Mouse (Mus musculus) liver, adult 2 months (tissue): ENCODE data around the gene Lrrc75a. TPM values are rescaled to one million over a fixed set of nuclear protein-coding genes. Genes with fewer than 3 reads are reported as not detected.

Experiments
- DNase-seq: peaks from one replicate; pipeline ENCODE4 v3.0.0-alpha.2; 2011; ENCODE audit warnings: low read depth, low spot score; ENCODE audit errors: extremely low read depth
- H3K27ac ChIP-seq: fragments of 200-500 bp; replicated peaks from 2 replicates; pipeline ENCODE4 v1.5.1; 2012; ENCODE audit warnings: low read depth, mild to moderate bottlenecking, control low read depth, inconsistent platforms, low read length; ENCODE audit not compliant: insufficient read depth
- H3K27me3 ChIP-seq: fragments of 200-500 bp; 2 replicates; pipeline ENCODE4 v1.6.1; 2012; ENCODE audit warnings: mild to moderate bottlenecking, moderate library complexity, low read length, inconsistent platforms; ENCODE audit not compliant: control insufficient read depth, insufficient read depth
- H3K36me3 ChIP-seq: fragments of 200-500 bp; 2 replicates; pipeline ENCODE4 v1.6.1; 2012; ENCODE audit warnings: low read length, inconsistent platforms; ENCODE audit not compliant: control insufficient read depth, insufficient read depth
- H3K4me1 ChIP-seq: fragments of 200-500 bp; 2 replicates; pipeline ENCODE4 v1.6.1; 2011; ENCODE audit warnings: low read length; ENCODE audit not compliant: control insufficient read depth, insufficient read depth
- H3K4me3 ChIP-seq: fragments of 200-500 bp; 2 replicates; pipeline ENCODE4 v1.5.1; 2011; ENCODE audit warnings: low read depth, mild to moderate bottlenecking, control low read depth, low read length, moderate library complexity; ENCODE audit not compliant: insufficient read depth
- H3K79me2 ChIP-seq: fragments of 200-500 bp; 2 replicates; pipeline ENCODE4 v1.6.1; 2012; ENCODE audit warnings: inconsistent platforms, mild to moderate bottlenecking, low read length, moderate library complexity; ENCODE audit not compliant: control insufficient read depth, insufficient read depth
- H3K9ac ChIP-seq: fragments of 200-500 bp; 2 replicates; pipeline ENCODE4 v1.6.1; 2012; ENCODE audit warnings: low read depth, mild to moderate bottlenecking, control low read depth, inconsistent platforms, low read length
- CTCF ChIP-seq: fragments of 200-500 bp; IDR thresholded peaks from 2 replicates; pipeline ENCODE4 v1.5.1; 2011; ENCODE audit warnings: low read depth, low read length, control low read depth
- POLR2A ChIP-seq: fragments of 200-500 bp; IDR thresholded peaks from 2 replicates; pipeline ENCODE4 v1.6.1; 2011; ENCODE audit warnings: low read length, control low read depth; ENCODE audit not compliant: insufficient read depth; ENCODE audit errors: extremely low read depth
- WGBS: fragments of 180-500 bp; shearing (Covaris S2); methylation state at CpG from one replicate; pipeline ENCODE4 v1.1.7; 2018; 5-methylcytosine and 5-hydroxymethylcytosine counted together
- polyA plus RNA-seq: library from polyadenylated mRNA; depleted of rRNA; stranded (reverse); fragments of >200 nt; gene quantifications from 2 replicates; pipeline ENCODE4 v1.2.3, GENCODE M21; 2012
- total RNA-seq: library from RNA; depleted of rRNA; stranded (reverse); fragments of >200 nt; gene quantifications from 2 replicates; pipeline ENCODE4 v1.2.3, GENCODE M21; 2014

Gene Lrrc75a
- total and polyA plus RNA-seq, 2 experiments: 0.55 to 1.1 TPM

DNA sequence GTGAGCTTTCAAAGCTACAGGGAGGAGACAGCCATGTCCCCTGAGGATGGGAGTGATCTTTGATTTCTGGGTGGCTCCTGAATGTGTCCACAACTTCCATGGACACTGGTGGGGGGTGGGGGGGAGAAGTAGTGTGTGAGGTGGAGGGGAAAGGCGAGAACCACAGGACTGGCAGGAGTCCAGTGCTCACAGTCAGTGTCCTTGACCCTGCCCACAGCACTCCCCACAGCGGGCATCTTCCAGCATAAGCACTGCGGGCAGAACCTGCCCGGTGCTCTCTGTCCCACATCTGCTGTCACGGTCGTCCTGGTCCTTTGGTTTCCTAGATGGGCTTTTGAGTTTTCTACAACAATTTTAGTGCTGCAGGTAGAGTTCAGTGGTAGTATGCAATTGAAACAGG, 10.5 kb downstream of the Lrrc75a start:
- 28% methylated on average over 6 of the region's 6 CpGs for WGBS
- Histone ChIP-seq H3K79me2 (no peaks in the 10 kb centered on the region), H3K36me3 (no peaks in the 10 kb centered on the region), H3K27me3 (no peaks in the 10 kb centered on the region), H3K4me3 (no peak overlapping the region), H3K27ac (no peak overlapping the region), H3K9ac (no peak overlapping the region), H3K4me1 (no peaks in the 10 kb centered on the region)
- no peak for DNase-seq
- TF ChIP-seq POLR2A (no peak), CTCF (no peak)

GRCm38 (mm10) chr11:62637401-62637800, 10.9 kb downstream of the Lrrc75a start:
- no peak overlapping the region for H3K9ac ChIP-seq
- H3K27me3 ChIP-seq: no peaks in the 10 kb centered on the region
- DNase-seq: no peak
- 86% methylated on average over 5 of the region's 5 CpGs for WGBS
- TF ChIP-seq CTCF (no peak), POLR2A (no peak)
- H3K36me3 ChIP-seq: no peaks in the 10 kb centered on the region
- no peaks in the 10 kb centered on the region for H3K4me1 ChIP-seq
- no peak overlapping the region for H3K27ac ChIP-seq
- no peak overlapping the region for H3K4me3 ChIP-seq
- no peaks in the 10 kb centered on the region for H3K79me2 ChIP-seq

GRCm38 (mm10) chr11:62636840-62637221, 11.5 kb downstream of the Lrrc75a start:
- no peak overlapping the region for H3K27ac ChIP-seq
- no peaks in the 10 kb centered on the region for H3K36me3 ChIP-seq

DNA sequence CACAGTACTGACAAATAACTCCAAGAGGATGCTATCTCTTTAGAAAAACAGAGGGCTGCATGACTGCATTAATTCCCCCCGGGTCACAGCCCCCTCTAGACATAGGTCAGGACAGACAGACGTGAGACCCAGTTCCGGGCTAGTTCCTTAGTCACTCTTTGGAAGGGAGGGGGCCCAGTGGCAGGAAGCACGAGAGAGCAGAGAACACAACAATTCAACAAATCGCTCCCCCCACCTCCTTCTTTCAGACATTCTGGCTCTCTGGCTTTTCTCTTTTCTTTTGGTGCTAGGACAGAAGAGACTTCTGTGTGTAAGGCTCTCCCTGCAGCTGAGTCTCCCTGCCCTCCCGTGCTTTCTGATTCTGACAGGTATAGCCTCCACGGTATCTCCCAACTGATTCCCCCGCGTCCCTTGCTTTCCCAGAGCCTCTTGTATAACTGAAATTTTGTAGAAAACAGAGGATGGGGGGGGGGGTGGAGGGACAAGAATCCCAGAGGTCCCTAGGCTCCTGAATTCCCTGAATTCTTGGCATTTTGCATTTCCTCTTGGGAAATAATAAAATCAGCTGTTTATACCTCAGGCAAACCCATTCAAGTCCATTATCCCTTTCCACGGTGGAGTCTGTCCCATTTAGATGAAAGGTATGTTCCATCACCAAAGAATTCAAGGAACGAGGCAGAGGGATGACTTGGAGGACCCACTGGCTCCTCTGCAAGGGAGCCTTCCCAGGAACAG, 12.1 kb downstream of the Lrrc75a start:
- no peaks in the 10 kb centered on the region for H3K79me2 ChIP-seq
- H3K4me3 ChIP-seq: no peak overlapping the region
- TF ChIP-seq CTCF: no peak
- TF ChIP-seq POLR2A: no peak
- H3K27ac ChIP-seq: no peak overlapping the region
- H3K27me3 ChIP-seq: no peaks in the 10 kb centered on the region
- no peaks in the 10 kb centered on the region for H3K36me3 ChIP-seq
- DNase-seq: no peak
- H3K4me1 ChIP-seq: no peaks in the 10 kb centered on the region
- H3K9ac ChIP-seq: no peak overlapping the region
- WGBS: 76% methylated on average over 11 of the region's 11 CpGs

More at GRCm38 (mm10) chr11:62636840-62637221, 11.5 kb downstream of the Lrrc75a start:
- Histone ChIP-seq H3K79me2 (no peaks in the 10 kb centered on the region), H3K27me3 (no peaks in the 10 kb centered on the region), H3K4me3 (no peak overlapping the region), H3K9ac (no peak overlapping the region), H3K4me1 (no peaks in the 10 kb centered on the region)
- WGBS: 90% methylated on average over 3 of the region's 3 CpGs
- no peak for TF ChIP-seq CTCF
- TF ChIP-seq POLR2A: no peak
- DNase-seq: no peak

- no peak overlapping the region for H3K4me3 ChIP-seq
- no peaks in the 10 kb centered on the region for H3K36me3 ChIP-seq
- H3K9ac ChIP-seq: no peak overlapping the region
- no peak for TF ChIP-seq POLR2A
- no peak for TF ChIP-seq CTCF
- H3K27ac ChIP-seq: no peak overlapping the region
- DNase-seq: no peak
- WGBS: 80% methylated on average over 3 of the region's 3 CpGs
- no peaks in the 10 kb centered on the region for H3K4me1 ChIP-seq
- H3K27me3 ChIP-seq: no peaks in the 10 kb centered on the region
- no peaks in the 10 kb centered on the region for H3K79me2 ChIP-seq
These were observed 12.9 kb downstream of the Lrrc75a start for GRCm38 (mm10) chr11:62635406-62635805.

DNA sequence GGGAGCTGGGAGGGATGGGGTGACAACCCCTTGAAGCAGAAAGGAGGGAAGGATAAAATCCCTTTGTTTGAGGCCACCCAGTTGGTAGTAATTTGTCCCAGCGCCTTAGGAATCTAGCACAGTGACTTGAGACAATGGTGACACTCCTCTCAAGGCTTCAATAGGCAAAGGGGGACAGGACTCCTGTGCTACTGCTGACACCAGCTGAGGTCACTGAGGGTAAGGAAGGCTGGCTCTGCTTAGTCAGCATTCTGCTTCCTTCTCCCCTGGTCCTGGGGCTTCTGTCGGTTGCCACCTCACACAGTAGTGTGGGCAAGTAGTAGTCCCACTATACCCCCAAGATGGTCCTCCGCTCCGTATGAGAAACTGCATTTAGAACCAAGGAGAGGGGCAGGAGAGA, 17.2 kb downstream of the Lrrc75a start:
- DNase-seq: no peak
- TF ChIP-seq CTCF (no peak), POLR2A (no peak)
- H3K79me2 ChIP-seq: no peaks in the 10 kb centered on the region
- no peak overlapping the region for H3K4me3 ChIP-seq
- 86% methylated on average over 4 of the region's 4 CpGs for WGBS
- H3K27ac ChIP-seq: no peak overlapping the region
- no peak overlapping the region for H3K9ac ChIP-seq
- H3K27me3 ChIP-seq: no peaks in the 10 kb centered on the region
- H3K36me3 ChIP-seq: no peaks in the 10 kb centered on the region
- 0 out of 2 replicates have a peak, but pooled peaks cover 3% of the 10 kb centered on the region for H3K4me1 ChIP-seq
